Mouse (Mus musculus) myocyte (in vitro differentiated cells): ENCODE measurements around the gene Smco1.

ENCODE experiments used
- MYOG ChIP-seq, 3 experiments: IDR thresholded peaks; one replicate each; pipeline ENCODE4 v1.6.1; 2011; ENCODE audit warnings: control low read depth in 2 of 3, low read depth in 2 of 3, mild to moderate bottlenecking in 2 of 3; ENCODE audit not compliant: insufficient read length in 2 of 3, control insufficient read depth in 1 of 3, insufficient read depth in 1 of 3
- POLR2A ChIP-seq: IDR thresholded peaks from one replicate; pipeline ENCODE4 v1.6.1; 2011; ENCODE audit warnings: low read depth, mild to moderate bottlenecking, control low read depth, moderate library complexity; ENCODE audit not compliant: insufficient read length
- POLR2AphosphoS2 ChIP-seq: IDR thresholded peaks from one replicate; pipeline ENCODE4 v1.6.1; 2011; ENCODE audit warnings: low read depth, control low read depth; ENCODE audit not compliant: insufficient read length
- USF1 ChIP-seq: IDR thresholded peaks from one replicate; pipeline ENCODE4 v1.6.1; 2011; ENCODE audit warnings: low read depth, mild to moderate bottlenecking, control low read depth, moderate library complexity

- no peak for TF ChIP-seq USF1
- no peak for TF ChIP-seq POLR2A
- TF ChIP-seq MYOG (IDR thresholded peaks at IDR 0.05; ENCODE audit: control insufficient read depth in 1 of 3, insufficient read depth in 1 of 3, insufficient read length in 2 of 3, low read depth in 2 of 3): no peak
- no peak for TF ChIP-seq POLR2AphosphoS2
These were observed 3.8 kb downstream of the Smco1 start for GRCm38 (mm10) chr16:32275041-32275440.
